Mouse (Mus musculus) heart, embryonic 11.5 days (tissue): Measurements from ENCODE around the gene Arl14ep. TPM values are rescaled to one million over a fixed set of nuclear protein-coding genes. Genes with fewer than 3 reads are reported as not detected.

Experiments
- ATAC-seq: fragments of 200-750 bp; cut with Nextera tagmentation; replicated peaks from 2 replicates; pipeline ENCODE4 v1.8.0; 2017; ENCODE audit warnings: moderate library complexity; ENCODE audit not compliant: insufficient number of reproducible peaks, low FRiP score, low TSS enrichment
- H3K27ac ChIP-seq: fragments of 300-500 bp; sonication (generic); 2 replicates; pipeline ENCODE4 v1.5.1; 2014; ENCODE audit warnings: mild to moderate bottlenecking, low read depth, low read length
- H3K27me3 ChIP-seq: fragments of 300-500 bp; sonication (generic); 2 replicates; pipeline ENCODE4 v1.6.1; 2014; ENCODE audit warnings: mild to moderate bottlenecking, low read length, mixed read lengths; ENCODE audit not compliant: control insufficient read depth, insufficient read depth
- H3K36me3 ChIP-seq: fragments of 300-500 bp; sonication (generic); 2 replicates; pipeline ENCODE4 v1.6.1; 2014; ENCODE audit warnings: mild to moderate bottlenecking, low read length, moderate library complexity, mixed read lengths; ENCODE audit not compliant: control insufficient read depth, insufficient read depth
- H3K4me1 ChIP-seq: fragments of 300-500 bp; sonication (generic); 2 replicates; pipeline ENCODE4 v1.6.1; 2014; ENCODE audit warnings: low read length; ENCODE audit not compliant: control insufficient read depth, insufficient read depth
- H3K4me2 ChIP-seq: fragments of 300-500 bp; sonication (generic); 2 replicates; pipeline ENCODE4 v1.6.1; 2014; ENCODE audit warnings: mild to moderate bottlenecking, moderate library complexity
- H3K4me3 ChIP-seq: fragments of 300-500 bp; sonication (generic); 2 replicates; pipeline ENCODE4 v1.5.1; 2014; ENCODE audit warnings: low read depth, low read length
- H3K9ac ChIP-seq: fragments of 300-500 bp; sonication (generic); 2 replicates; pipeline ENCODE4 v1.6.1; 2014; ENCODE audit warnings: mild to moderate bottlenecking, low read depth, low read length, moderate library complexity
- H3K9me3 ChIP-seq: fragments of 300-500 bp; sonication (generic); replicated peaks from 2 replicates; pipeline ENCODE4 v1.6.1; 2016; ENCODE audit warnings: low read length; ENCODE audit not compliant: control insufficient read depth
- WGBS: fragments of 180-500 bp; shearing (Covaris S2); extraction: QIAGEN DNeasy Blood & Tissue Kit; methylation state at CpG from one replicate; pipeline ENCODE4 v1.1.7; 2014; ENCODE audit not compliant: insufficient replicate concordance; 5-methylcytosine and 5-hydroxymethylcytosine counted together
- polyA plus RNA-seq: library from polyadenylated mRNA; unstranded; fragments of >200 nt; fragmentation: Nextera tagmentation; extraction: Ambion mirVana; gene quantifications from 2 replicates; pipeline ENCODE4 v1.2.1, GENCODE M21; 2014

Arl14ep gene
- polyA plus RNA-seq, 1 experiment from 2014 or later = 29.4 TPM

GRCm38 (mm10) chr2:106929906-106930305, 44.3 kb downstream of the Arl14ep start:
- no peak overlapping the region for H3K4me2 ChIP-seq
- ATAC-seq = no peak

More at GRCm38 (mm10) chr2:106929906-106930305, 44.3 kb downstream of the Arl14ep start:
- Histone ChIP-seq H3K27ac (no peak overlapping the region), H3K4me1 (no peaks in the 10 kb centered on the region), H3K9me3 (no peaks in the 10 kb centered on the region), H3K27me3 (no peaks in the 10 kb centered on the region), H3K9ac (no peak overlapping the region), H3K36me3 (no peaks in the 10 kb centered on the region), H3K4me3 (no peak overlapping the region)
- 84% methylated on average over 3 of the region's 3 CpGs for WGBS

Other genes with a start within 250 kb of the Arl14ep start
- not detected in 2 replicates for gene Fshb, start 85.2 kb upstream of the Arl14ep start, polyA plus RNA-seq